Mouse (Mus musculus) neutrophil, adult 5-6 weeks (primary cell): ENCODE data around the gene Mblac2. TPM values are rescaled to one million over a fixed set of nuclear protein-coding genes. Genes with fewer than 3 reads are reported as not detected.
A peak's percentile ranks its signal among the peaks of the same experiment; 100 is the strongest.
"Not testable (repeated sequence)": the region's sequence is repeated elsewhere in the genome, so short reads cannot be mapped to it uniquely, and the experiment has no call there.

Source experiments
- ATAC-seq: fragments of 151-379, 151-347 bp; 2 replicates; pipeline ENCODE4 v1.8.0; 2017; ENCODE audit warnings: mild to moderate bottlenecking, moderate TSS enrichment; ENCODE audit not compliant: insufficient number of reproducible peaks, poor library complexity, low FRiP score, severe bottlenecking; ENCODE audit errors: extremely low read depth
- total RNA-seq: library from RNA; stranded (forward); fragments of 200-1000 nt; gene quantifications from 2 replicates; pipeline ENCODE4 v1.2.3, GENCODE M21; 2017

Gene Mblac2
- total RNA-seq, 1 experiment from 2014 or later: 5.9 TPM

GRCm38 (mm10) chr13:81728141-81728540, 17.0 kb downstream of the Mblac2 start:
- not testable (repeated sequence) for ATAC-seq

GRCm38 (mm10) chr13:81729102-81729501, 18.0 kb downstream of the Mblac2 start:
- no peak for ATAC-seq

GRCm38 (mm10) chr13:81730362-81730761, 19.2 kb downstream of the Mblac2 start:
- ATAC-seq: no peak

GRCm38 (mm10) chr13:81736606-81737005, 25.5 kb downstream of the Mblac2 start:
- ATAC-seq: no peak

- ATAC-seq: peak; percentile 92
These were observed 29.8 kb downstream of the Mblac2 start for GRCm38 (mm10) chr13:81740898-81741297.

- no peak for ATAC-seq
These were observed 32.4 kb downstream of the Mblac2 start for GRCm38 (mm10) chr13:81743391-81744091.

- ATAC-seq: no peak
These were observed 32.9 kb downstream of the Mblac2 start for GRCm38 (mm10) chr13:81744092-81744396.

GRCm38 (mm10) chr13:81754878-81755277, 43.7 kb downstream of the Mblac2 start:
- ATAC-seq: no peak

- ATAC-seq: no peak
These were observed 44.2 kb downstream of the Mblac2 start for GRCm38 (mm10) chr13:81755324-81755723.

GRCm38 (mm10) chr13:81757058-81757660, 46.0 kb downstream of the Mblac2 start:
- no peak for ATAC-seq

GRCm38 (mm10) chr13:81760379-81760778, 49.2 kb downstream of the Mblac2 start:
- peak; percentile 69; the same call in 1 of the 2 replicates for ATAC-seq

GRCm38 (mm10) chr13:81761566-81762186, 50.5 kb downstream of the Mblac2 start:
- peak; percentile 86 for ATAC-seq

- no peak for ATAC-seq
These were observed 53.0 kb downstream of the Mblac2 start for GRCm38 (mm10) chr13:81764173-81764572.

- peak; percentile 91 for ATAC-seq
These were observed 56.0 kb downstream of the Mblac2 start for GRCm38 (mm10) chr13:81767038-81767659.

GRCm38 (mm10) chr13:81776217-81776616, 65.1 kb downstream of the Mblac2 start:
- ATAC-seq: no peak

- ATAC-seq: no peak
These were observed 71.3 kb downstream of the Mblac2 start for GRCm38 (mm10) chr13:81782475-81782874.

- peak; percentile 89 for ATAC-seq
These were observed 71.8 kb downstream of the Mblac2 start, which contains the start of gene Cetn3 for GRCm38 (mm10) chr13:81782971-81783404. Gene Cetn3 (plus strand): TSS chr13:81783077.

GRCm38 (mm10) chr13:81783405-81784342, 72.5 kb downstream of the Mblac2 start:
- peak; percentile 89 for ATAC-seq
